Mouse (Mus musculus) embryonic fibroblast, embryonic 13.5 days (primary cell): ENCODE measurements around the gene Pde10a.

Experiments
- CTCF ChIP-seq: IDR thresholded peaks from 2 replicates; pipeline ENCODE4 v1.5.1; 2011; ENCODE audit warnings: mild to moderate bottlenecking, control low read depth, low read length, moderate library complexity, borderline replicate concordance; ENCODE audit not compliant: insufficient read depth
- POLR2A ChIP-seq: IDR thresholded peaks from 2 replicates; pipeline ENCODE4 v1.6.1; 2011; ENCODE audit warnings: low read depth, mild to moderate bottlenecking, control low read depth, low read length, moderate library complexity

- TF ChIP-seq POLR2A, result no peak
- TF ChIP-seq CTCF, result no peak
Measured at GRCm38 (mm10) chr17:8841094-8841493, 315.9 kb downstream of the Pde10a start.
